In genomic region chr11:115512407-115513183, GRCm38 (mm10) we compare ENCODE assay signal across 8 mouse cellular contexts. TPM values are rescaled to one million over a fixed set of nuclear protein-coding genes. Genes with fewer than 3 reads are reported as not detected.
A peak's percentile ranks its signal among the peaks of the same experiment; 100 is the strongest.
DNase-seq lines count a peak whose midpoint lies in the region; ATAC-seq and TF ChIP-seq lines count a peak whose summit lies in the region.

No protein-coding gene starts in this region.

- no peaks in the 10 kb centered on the region for H3K9me3 ChIP-seq in G1E (replicated peaks)
- no peaks in the 10 kb centered on the region for H3K9me3 ChIP-seq in forebrain, postnatal 0 days (ENCODE audit: low read length)
- no peaks in the 10 kb centered on the region for H3K9me3 ChIP-seq in intestine, embryonic 15.5 days
- H3K9me3 ChIP-seq in megakaryocyte, embryonic 14.5 days, result no peaks in the 10 kb centered on the region

- DNase-seq in 3T3-L1 (ENCODE audit: low read depth, low spot score), result peak; percentile 35
- peak; percentile 65 for DNase-seq in G1E (ENCODE audit: low spot score)
- DNase-seq in forebrain, postnatal 0 days, result peak; percentile 56
- peak; percentile 74 to 79 for DNase-seq in spleen, postnatal 36 days (ENCODE audit: low spot score in 2 of 2)
- DNase-seq in adrenal gland, postnatal 4 days (ENCODE audit: low spot score in 2 of 2), result no peak
- DNase-seq in urinary bladder, postnatal 4 days (ENCODE audit: low spot score in 2 of 2), result no peak

- no peak for TF ChIP-seq CTCF in G1E (IDR thresholded peaks at IDR 0.05; ENCODE audit: low read depth, low read length)
- no peak for TF ChIP-seq CTCF in forebrain, postnatal 0 days (IDR thresholded peaks at IDR 0.05; ENCODE audit: low read depth)

- H3K4me1 ChIP-seq in G1E (ENCODE audit: insufficient read depth, low read depth, low read length), result peaks cover 58% of the 10 kb centered on the region
- peaks cover 21% of the 10 kb centered on the region for H3K4me1 ChIP-seq in forebrain, postnatal 0 days (ENCODE audit: insufficient read depth)
- peaks cover 43% of the 10 kb centered on the region for H3K4me1 ChIP-seq in intestine, embryonic 15.5 days (replicated peaks)
- peaks cover 57% of the 10 kb centered on the region for H3K4me1 ChIP-seq in megakaryocyte, embryonic 14.5 days

- H3K27ac ChIP-seq in forebrain, postnatal 0 days (ENCODE audit: low read depth, low read length), result peak overlapping the region; percentile 91
- H3K27ac ChIP-seq in intestine, embryonic 15.5 days, result peak overlapping the region; percentile 93

- H3K9ac ChIP-seq in forebrain, postnatal 0 days, result peak overlapping the region; percentile 99
- peak overlapping the region; percentile 98 for H3K9ac ChIP-seq in intestine, embryonic 15.5 days

- H3K27me3 ChIP-seq in G1E (ENCODE audit: insufficient read depth, low read length), result no peaks in the 10 kb centered on the region
- no peaks in the 10 kb centered on the region for H3K27me3 ChIP-seq in forebrain, postnatal 0 days (ENCODE audit: insufficient read depth, low read length)
- no peaks in the 10 kb centered on the region for H3K27me3 ChIP-seq in intestine, embryonic 15.5 days (replicated peaks)
- no peaks in the 10 kb centered on the region for H3K27me3 ChIP-seq in megakaryocyte, embryonic 14.5 days (replicated peaks)

- peak; percentile 10; the same call in 1 of the 2 replicates for ATAC-seq in G1E (ENCODE audit: extremely low read depth, insufficient number of reproducible peaks, low FRiP score, poor library complexity, severe bottlenecking)
- ATAC-seq in forebrain, postnatal 0 days, result no peak
- 0 out of 2 replicates have a peak, but pooled peaks have one; percentile 13 for ATAC-seq in intestine, embryonic 15.5 days

- peaks cover 37% of the 10 kb centered on the region for H3K36me3 ChIP-seq in G1E (replicated peaks)
- no peaks in the 10 kb centered on the region for H3K36me3 ChIP-seq in forebrain, postnatal 0 days (ENCODE audit: insufficient read depth)
- H3K36me3 ChIP-seq in intestine, embryonic 15.5 days, result no peaks in the 10 kb centered on the region
- H3K36me3 ChIP-seq in megakaryocyte, embryonic 14.5 days (replicated peaks; ENCODE audit: low read length), result peaks cover 4% of the 10 kb centered on the region

- H3K4me2 ChIP-seq in forebrain, postnatal 0 days (ENCODE audit: low read depth), result peak overlapping the region; percentile 77
- peak overlapping the region; percentile 78 for H3K4me2 ChIP-seq in intestine, embryonic 15.5 days (replicated peaks)

- H3K4me3 ChIP-seq in G1E (ENCODE audit: low read depth, low read length), result peak overlapping the region; percentile 96
- H3K4me3 ChIP-seq in forebrain, postnatal 0 days (ENCODE audit: low read depth, low read length), result peak overlapping the region; percentile 99
- peak overlapping the region; percentile 93 for H3K4me3 ChIP-seq in intestine, embryonic 15.5 days (replicated peaks)
- peak overlapping the region; percentile 97 for H3K4me3 ChIP-seq in megakaryocyte, embryonic 14.5 days (replicated peaks)

- WGBS in forebrain, postnatal 0 days, result 4% methylated on average over 8 of the region's 8 CpGs
- WGBS in intestine, embryonic 15.5 days, result 18% methylated on average over 8 of the region's 8 CpGs

RNA-seq across cellular contexts. Expression of gene Jpt1, which starts 1.6 kb away (rescaled TPM):
- total RNA-seq in G1E (2014; fragmentation: Nextera tagmentation) (172 and 222 TPM in 2 replicates), G1E (2017) (186 and 196 TPM in 2 replicates)
- polyA plus RNA-seq in G1E (2012), result 202 and 218 TPM in 2 replicates
- 1,009 and 1,140 TPM in 2 replicates for total RNA-seq in forebrain, postnatal 0 days (2014; rRNA removed)
- polyA plus RNA-seq in forebrain, postnatal 0 days (2015; fragmentation: Nextera tagmentation; extraction: Ambion mirVana), result 1,672 and 1,955 TPM in 2 replicates
- polyA plus RNA-seq in intestine, embryonic 15.5 days (2015; fragmentation: Nextera tagmentation; extraction: Ambion mirVana), result 493 and 505 TPM in 2 replicates
- polyA plus RNA-seq in megakaryocyte, embryonic 14.5 days (2012; ENCODE audit: insufficient read depth, low replicate concordance), result 334 and 807 TPM in 2 replicates
- total RNA-seq in adrenal gland, postnatal 4 days (2021), result 100 to 1,000 TPM; 149 to 164 TPM

RNA-seq across cellular contexts. Expression of gene Nt5c, which starts 20.9 kb away (rescaled TPM):
- total RNA-seq in G1E (2014; fragmentation: Nextera tagmentation) (43.7 and 47.1 TPM in 2 replicates), G1E (2017) (145 and 161 TPM in 2 replicates)
- 67.4 and 118 TPM in 2 replicates for polyA plus RNA-seq in G1E (2012)
- total RNA-seq in forebrain, postnatal 0 days (2014; rRNA removed), result 59.6 and 84.6 TPM in 2 replicates
- 136 and 143 TPM in 2 replicates for polyA plus RNA-seq in forebrain, postnatal 0 days (2015; fragmentation: Nextera tagmentation; extraction: Ambion mirVana)
- 143 and 148 TPM in 2 replicates for polyA plus RNA-seq in intestine, embryonic 15.5 days (2015; fragmentation: Nextera tagmentation; extraction: Ambion mirVana)
- polyA plus RNA-seq in megakaryocyte, embryonic 14.5 days (2012; ENCODE audit: insufficient read depth, low replicate concordance), result 84.5 and 173 TPM in 2 replicates
- total RNA-seq in adrenal gland, postnatal 4 days (2021), result 100 to 1,000 TPM in 1 of 2 experiments, 10 to 100 TPM in 1; 91.6 to 113 TPM

RNA-seq across cellular contexts. Expression of gene Sumo2, which starts 23.5 kb away (rescaled TPM):
- total RNA-seq in G1E (2014; fragmentation: Nextera tagmentation) (491 and 596 TPM in 2 replicates), G1E (2017) (642 and 699 TPM in 2 replicates)
- 393 and 421 TPM in 2 replicates for polyA plus RNA-seq in G1E (2012)
- 795 and 821 TPM in 2 replicates for total RNA-seq in forebrain, postnatal 0 days (2014; rRNA removed)
- polyA plus RNA-seq in forebrain, postnatal 0 days (2015; fragmentation: Nextera tagmentation; extraction: Ambion mirVana), result 1,185 and 1,251 TPM in 2 replicates
- 766 and 860 TPM in 2 replicates for polyA plus RNA-seq in intestine, embryonic 15.5 days (2015; fragmentation: Nextera tagmentation; extraction: Ambion mirVana)
- 187 and 368 TPM in 2 replicates for polyA plus RNA-seq in megakaryocyte, embryonic 14.5 days (2012; ENCODE audit: insufficient read depth, low replicate concordance)
- 100 to 1,000 TPM; 361 to 374 TPM for total RNA-seq in adrenal gland, postnatal 4 days (2021)

RNA-seq across cellular contexts. Expression of gene Armc7, which starts 37.1 kb away (rescaled TPM):
- total RNA-seq in G1E (2014; fragmentation: Nextera tagmentation), result 6.0 and 8.4 TPM in 2 replicates
- 5.9 and 7.8 TPM in 2 replicates for total RNA-seq in G1E (2017)
- 24.4 and 29.0 TPM in 2 replicates for polyA plus RNA-seq in G1E (2012)
- total RNA-seq in forebrain, postnatal 0 days (2014; rRNA removed), result 11.2 and 14.2 TPM in 2 replicates
- 8.5 and 11.2 TPM in 2 replicates for polyA plus RNA-seq in forebrain, postnatal 0 days (2015; fragmentation: Nextera tagmentation; extraction: Ambion mirVana)
- polyA plus RNA-seq in intestine, embryonic 15.5 days (2015; fragmentation: Nextera tagmentation; extraction: Ambion mirVana), result 6.6 and 8.0 TPM in 2 replicates
- 20.7 and 36.2 TPM in 2 replicates for polyA plus RNA-seq in megakaryocyte, embryonic 14.5 days (2012; ENCODE audit: insufficient read depth, low replicate concordance)
- 1 to 10 TPM; 7.6 to 8.5 TPM for total RNA-seq in adrenal gland, postnatal 4 days (2021)

RNA-seq across cellular contexts. Expression of gene Slc16a5, which starts 50.3 kb away (rescaled TPM):
- total RNA-seq in G1E (2014; fragmentation: Nextera tagmentation), result not detected in 2 replicates
- 0.05 TPM in 1 of 2 replicates, not detected in the other for total RNA-seq in G1E (2017)
- not detected in 2 replicates for polyA plus RNA-seq in G1E (2012)
- not detected in 2 replicates for total RNA-seq in forebrain, postnatal 0 days (2014; rRNA removed)
- 0.06 and 0.07 TPM in 2 replicates for polyA plus RNA-seq in forebrain, postnatal 0 days (2015; fragmentation: Nextera tagmentation; extraction: Ambion mirVana)
- 2.8 and 3.7 TPM in 2 replicates for polyA plus RNA-seq in intestine, embryonic 15.5 days (2015; fragmentation: Nextera tagmentation; extraction: Ambion mirVana)
- polyA plus RNA-seq in megakaryocyte, embryonic 14.5 days (2012; ENCODE audit: insufficient read depth, low replicate concordance), result not detected in 2 replicates
- total RNA-seq in adrenal gland, postnatal 4 days (2021), result 1 to 10 TPM in 1 of 2 experiments, under 1 TPM in 1; 0.51 to 3.6 TPM

Comparison
In these comparisons a context has a peak if more than half of its experiments do, and no peak if none do; other contexts are left out.
1. DNase-seq: peak in 3T3-L1 (single experiment), G1E (single experiment), forebrain, postnatal 0 days (single experiment) and spleen, postnatal 36 days (2 of 2); none in adrenal gland, postnatal 4 days (0 of 2) and urinary bladder, postnatal 4 days (0 of 2).
2. Peak in every context shown above with its lines, with median percentiles within 50 percentile points of each other: H3K4me3 ChIP-seq.